Mouse (Mus musculus) small intestine, adult 2 months (tissue): Measurements from ENCODE around the gene Spag8.

ENCODE experiments used
- CTCF ChIP-seq: fragments of 200-500 bp; IDR thresholded peaks from 2 replicates; pipeline ENCODE4 v1.5.1; 2012; ENCODE audit warnings: low read depth, mild to moderate bottlenecking, control low read depth, inconsistent platforms, low read length, moderate library complexity, mixed read lengths; ENCODE audit not compliant: insufficient replicate concordance, insufficient read length; ENCODE audit errors: extremely low read depth
- POLR2A ChIP-seq: fragments of 200-500 bp; IDR thresholded peaks from 2 replicates; pipeline ENCODE4 v1.6.1; 2012; ENCODE audit warnings: low read depth, mild to moderate bottlenecking, control low read depth, inconsistent platforms, low read length, moderate library complexity

- TF ChIP-seq POLR2A (no peak), CTCF (no peak)
Measured at GRCm38 (mm10) chr4:43630671-43631045, 22.7 kb downstream of the Spag8 start.
